Mouse (Mus musculus) small intestine, adult 2 months (tissue): ENCODE results near the gene Tpbpa. TPM values are rescaled to one million over a fixed set of nuclear protein-coding genes. Genes with fewer than 3 reads are reported as not detected.
"Not testable (repeated sequence)": the region's sequence is repeated elsewhere in the genome, so short reads cannot be mapped to it uniquely, and the experiment has no call there.

Experiments
- H3K27ac ChIP-seq: fragments of 200-500 bp; 2 replicates; pipeline ENCODE4 v1.5.1; 2012; ENCODE audit warnings: low read depth, low read length, control low read depth, inconsistent platforms; ENCODE audit not compliant: insufficient read depth
- H3K27me3 ChIP-seq: fragments of 200-500 bp; 2 replicates; pipeline ENCODE4 v1.6.1; 2012; ENCODE audit warnings: mild to moderate bottlenecking, moderate library complexity, low read length, inconsistent platforms; ENCODE audit not compliant: control insufficient read depth, insufficient read depth
- H3K36me3 ChIP-seq: fragments of 200-500 bp; 2 replicates; pipeline ENCODE4 v1.6.1; 2012; ENCODE audit warnings: mild to moderate bottlenecking, low read length, control low read depth, inconsistent platforms; ENCODE audit not compliant: control insufficient read depth, insufficient read depth
- H3K4me1 ChIP-seq: fragments of 200-500 bp; 2 replicates; pipeline ENCODE4 v1.6.1; 2012; ENCODE audit warnings: low read length, inconsistent platforms, mixed read lengths; ENCODE audit not compliant: control insufficient read depth, insufficient read depth, insufficient read length
- H3K4me3 ChIP-seq: fragments of 200-500 bp; 2 replicates; pipeline ENCODE4 v1.5.1; 2012; ENCODE audit warnings: low read depth, mild to moderate bottlenecking, control low read depth, inconsistent platforms, low read length, moderate library complexity
- CTCF ChIP-seq: fragments of 200-500 bp; IDR thresholded peaks from 2 replicates; pipeline ENCODE4 v1.5.1; 2012; ENCODE audit warnings: low read depth, mild to moderate bottlenecking, control low read depth, inconsistent platforms, low read length, moderate library complexity, mixed read lengths; ENCODE audit not compliant: insufficient replicate concordance, insufficient read length; ENCODE audit errors: extremely low read depth
- POLR2A ChIP-seq: fragments of 200-500 bp; IDR thresholded peaks from 2 replicates; pipeline ENCODE4 v1.6.1; 2012; ENCODE audit warnings: low read depth, mild to moderate bottlenecking, control low read depth, inconsistent platforms, low read length, moderate library complexity
- WGBS: fragments of 180-500 bp; shearing (Covaris S2); methylation state at CpG from one replicate; pipeline ENCODE4 v1.1.7; 2018; 5-methylcytosine and 5-hydroxymethylcytosine counted together
- polyA plus RNA-seq: library from polyadenylated mRNA; depleted of rRNA; stranded (reverse); fragments of >200 nt; gene quantifications from 2 replicates; pipeline ENCODE4 v1.2.3, GENCODE M21; 2012; rRNA removed

Tpbpa gene
- polyA plus RNA-seq = not detected in 2 replicates

GRCm38 (mm10) chr13:60941884-60942283 is at the start of gene Tpbpa:
Tpbpa (minus strand) TSS chr13:60941984.
- not testable (repeated sequence) for H3K36me3 ChIP-seq

GRCm38 (mm10) chr13:60986915-60987314 is 45.1 kb upstream of the Tpbpa start:
- not testable (repeated sequence) for H3K4me3 ChIP-seq, H3K27me3 ChIP-seq, H3K27ac ChIP-seq, H3K4me1 ChIP-seq, H3K36me3 ChIP-seq
- WGBS = 80% methylated on average over 5 of the region's 5 CpGs

More at GRCm38 (mm10) chr13:60941884-60942283, at the start of gene Tpbpa:
- H3K4me3 ChIP-seq, H3K27me3 ChIP-seq, H3K27ac ChIP-seq, H3K4me1 ChIP-seq: not testable (repeated sequence)
- 71% methylated on average over 3 of the region's 3 CpGs for WGBS

- H3K4me1 ChIP-seq, H3K4me3 ChIP-seq, H3K27me3 ChIP-seq, H3K36me3 ChIP-seq, H3K27ac ChIP-seq: not testable (repeated sequence)
- 60% methylated on average over 4 of the region's 4 CpGs for WGBS
These were observed 30.5 kb upstream of the Tpbpa start for GRCm38 (mm10) chr13:60972319-60972718.

- H3K4me1 ChIP-seq, H3K36me3 ChIP-seq, H3K27ac ChIP-seq, H3K27me3 ChIP-seq, H3K4me3 ChIP-seq: not testable (repeated sequence)
- 39% methylated on average over 5 of the region's 5 CpGs for WGBS
These were observed 22.2 kb upstream of the Tpbpa start for GRCm38 (mm10) chr13:60963985-60964384.

- Histone ChIP-seq H3K27me3 (no peaks in the 10 kb centered on the region), H3K27ac (no peak overlapping the region), H3K4me1 (no peaks in the 10 kb centered on the region), H3K4me3 (no peak overlapping the region), H3K36me3 (no peaks in the 10 kb centered on the region)
- no peak for TF ChIP-seq CTCF
- TF ChIP-seq POLR2A = no peak
- WGBS = 60% methylated on average over 5 of the region's 5 CpGs
These were observed 19.9 kb upstream of the Tpbpa start for GRCm38 (mm10) chr13:60961706-60962105.

GRCm38 (mm10) chr13:60936500-60936901 is 5.3 kb downstream of the Tpbpa start, which contains the start of the genes Gm49391 and Ctla2a:
Gm49391 (minus strand) TSS chr13:60936571.
Ctla2a (minus strand) TSS chr13:60936625.
- TF ChIP-seq CTCF (no peak), POLR2A (no peak)
- H3K4me1 ChIP-seq = no peaks in the 10 kb centered on the region
- H3K27ac ChIP-seq = no peak within 1 kb of the TSS
- no peaks in the 10 kb centered on the region for H3K36me3 ChIP-seq
- H3K27me3 ChIP-seq = no peaks in the 10 kb centered on the region
- H3K4me3 ChIP-seq = no peak within 1 kb of the TSS
- WGBS = 50% methylated on average over 5 of the region's 5 CpGs

GRCm38 (mm10) chr13:60935490-60935889 is 6.3 kb downstream of the Tpbpa start, which contains the start of gene Gm49393:
Gm49393 (minus strand) TSS chr13:60935590.
- not testable (repeated sequence) for H3K27me3 ChIP-seq, H3K4me3 ChIP-seq, H3K36me3 ChIP-seq, H3K4me1 ChIP-seq, H3K27ac ChIP-seq
- WGBS = 55% methylated on average over 2 of the region's 2 CpGs

- H3K36me3 ChIP-seq, H3K27me3 ChIP-seq, H3K27ac ChIP-seq, H3K4me3 ChIP-seq, H3K4me1 ChIP-seq: not testable (repeated sequence)
- 86% methylated on average over 2 of the region's 2 CpGs for WGBS
These were observed 37.0 kb downstream of the Tpbpa start, which contains the start of gene Tpbpb for GRCm38 (mm10) chr13:60904780-60905179. Tpbpb (minus strand) TSS chr13:60904880.
